Mouse (Mus musculus): ENCODE data around the gene Polr2e. TPM values are rescaled to one million over a fixed set of nuclear protein-coding genes. Genes with fewer than 3 reads are reported as not detected.

Gene Polr2e
- total and polyA plus RNA-seq, 3 experiments = 105 to 194 (median 127) TPM

GRCm38 (mm10) chr10:80050244-80050643 lies 10.6 kb upstream of the Polr2e start (continued):
- no peak for TF ChIP-seq GABPA (IDR thresholded peaks at IDR 0.05; ENCODE audit: insufficient replicate concordance, low read depth, low read length)
- TF ChIP-seq E2F4 (IDR thresholded peaks at IDR 0.05; ENCODE audit: insufficient replicate concordance, low read depth, low read length) = no peak
- 0 out of 2 replicates have a peak, but pooled peaks have one; percentile 18 for TF ChIP-seq SIN3A (IDR thresholded peaks at IDR 0.05; ENCODE audit: low read length)
- no peak for TF ChIP-seq MYC (IDR thresholded peaks at IDR 0.05; ENCODE audit: low read depth, low read length)
- TF ChIP-seq ZKSCAN1 (IDR thresholded peaks at IDR 0.05; ENCODE audit: borderline replicate concordance, low read depth, low read length) = no peak
- peak; percentile 26 for TF ChIP-seq ETS1 (conservative IDR thresholded peaks at IDR 0.05; ENCODE audit: low read depth, low read length)
- 0 out of 2 replicates have a peak, but pooled peaks have one; percentile 37 for TF ChIP-seq NRF1 (IDR thresholded peaks at IDR 0.05; ENCODE audit: low read depth, low read length)
- no peak for TF ChIP-seq RAD21 (IDR thresholded peaks at IDR 0.05; ENCODE audit: low read depth, low read length)
- TF ChIP-seq RCOR1 (conservative IDR thresholded peaks at IDR 0.05; ENCODE audit: low read depth, low read length) = no peak
- TF ChIP-seq MAFK (IDR thresholded peaks at IDR 0.05; ENCODE audit: insufficient replicate concordance, low read length) = no peak
- no peak for TF ChIP-seq CHD2 (IDR thresholded peaks at IDR 0.05; ENCODE audit: low read length)
- TF ChIP-seq POLR2AphosphoS2 (IDR thresholded peaks at IDR 0.05; ENCODE audit: low read depth, low read length) = no peak; the same call in 1 of the 2 replicates

- in situ Hi-C loops (cut with MboI; ENCODE audit: low pct_ligation_motif_present, low pct_unique_long_range_greater_than_20kb, low sequenced_read_pairs) = no loop called here
- H3K36me3 ChIP-seq (replicated peaks in 1 of 2; ENCODE audit: control insufficient read depth in 1 of 2, insufficient read depth in 1 of 2, low read length in 1 of 2) = no peaks in the 10 kb centered on the region
- dilution Hi-C loops (cut with MboI; ENCODE audit: extremely low pct_ligation_motif_present, extremely low pct_unique_long_range_greater_than_20kb, low sequenced_read_pairs) = no loop called here
- 0 out of 2 replicates have a peak, but pooled peaks cover under 1% of the 10 kb centered on the region for H3K79me2 ChIP-seq (replicated peaks; ENCODE audit: control insufficient read depth, extremely low read depth, insufficient read depth, poor library complexity, severe bottlenecking)
- no peak overlapping the region for H3K4me2 ChIP-seq (ENCODE audit: insufficient read depth, low read depth, poor library complexity, severe bottlenecking)
- no peak overlapping the region for H3K4me3 ChIP-seq (replicated peaks in 1 of 3; ENCODE audit: low read depth in 2 of 3, low read length in 2 of 3, poor library complexity in 1 of 3)
- peaks cover 16 to 58% of the 10 kb centered on the region in 2 experiments for H3K4me1 ChIP-seq (ENCODE audit: control insufficient read depth in 1 of 2, insufficient read depth in 2 of 2)
- H3K27ac ChIP-seq (ENCODE audit: insufficient read depth, low read depth) = no peak overlapping the region
- H3K27me3 ChIP-seq (replicated peaks) = no peaks in the 10 kb centered on the region
- TF ChIP-seq RAD21 (IDR thresholded peaks at IDR 0.05; ENCODE audit: low read depth, low read length) (no peak), ELF1 (IDR thresholded peaks at IDR 0.05; ENCODE audit: low read depth, low read length) (no peak), CHD1 (IDR thresholded peaks at IDR 0.05; ENCODE audit: low read depth, low read length) (no peak), EP300 (IDR thresholded peaks at IDR 0.05; ENCODE audit: low read length) (no peak), USF1 (IDR thresholded peaks at IDR 0.05; ENCODE audit: low read depth, low read length) (no peak), JUND (conservative IDR thresholded peaks at IDR 0.05; ENCODE audit: low read depth, low read length) (no peak), RCOR1 (conservative IDR thresholded peaks at IDR 0.05; ENCODE audit: low read depth, low read length) (no peak), MEF2A (IDR thresholded peaks at IDR 0.05; ENCODE audit: borderline replicate concordance, low read depth, low read length) (no peak), MAX (IDR thresholded peaks at IDR 0.05; ENCODE audit: low read length) (no peak), TCF12 (IDR thresholded peaks at IDR 0.05; ENCODE audit: low read depth, low read length) (no peak)
- DNase-seq (ENCODE audit: extremely low read depth) = no peak
- no peak overlapping the region for H3K9ac ChIP-seq (ENCODE audit: insufficient read depth, low read depth)
- H3K9me3 ChIP-seq (replicated peaks; ENCODE audit: low read length) = no peaks in the 10 kb centered on the region
These were observed 9.2 kb upstream of the Polr2e start for GRCm38 (mm10) chr10:80048834-80049233.
